Mouse (Mus musculus) thymus, postnatal 25 days (tissue): Measurements from ENCODE around the gene Fmnl3.

ENCODE experiments used
- DNase-seq: peaks from one replicate; pipeline ENCODE4 v3.0.0; 2022

Fmnl3 gene

GRCm38 (mm10) chr15:99370259-99370691 is at the start of gene Fmnl3:
Gene Fmnl3 (minus strand): TSS chr15:99370482.
- DNase-seq = peak; percentile 99

- DNase-seq = no peak
Observed at GRCm38 (mm10) chr15:99417692-99418271, 47.5 kb upstream of the Fmnl3 start.

- no peak for DNase-seq
Observed at GRCm38 (mm10) chr15:99416957-99417356, 46.7 kb upstream of the Fmnl3 start.

GRCm38 (mm10) chr15:99416348-99416882 is 46.1 kb upstream of the Fmnl3 start:
- DNase-seq = peak; percentile 84

- peak; percentile 61 for DNase-seq
Observed at GRCm38 (mm10) chr15:99415793-99416192, 45.5 kb upstream of the Fmnl3 start.

GRCm38 (mm10) chr15:99411747-99412146 is 41.5 kb upstream of the Fmnl3 start:
- DNase-seq = no peak

GRCm38 (mm10) chr15:99408845-99409244 is 38.6 kb upstream of the Fmnl3 start:
- DNase-seq = no peak

GRCm38 (mm10) chr15:99406986-99407570 is 36.8 kb upstream of the Fmnl3 start:
- no peak for DNase-seq

GRCm38 (mm10) chr15:99405150-99405549 is 34.9 kb upstream of the Fmnl3 start:
- no peak for DNase-seq

- DNase-seq = no peak
Observed at GRCm38 (mm10) chr15:99403159-99403889, 33.0 kb upstream of the Fmnl3 start.

GRCm38 (mm10) chr15:99400602-99401001 is 30.3 kb upstream of the Fmnl3 start:
- no peak for DNase-seq

- DNase-seq = no peak
Observed at GRCm38 (mm10) chr15:99399503-99400245, 29.4 kb upstream of the Fmnl3 start.

GRCm38 (mm10) chr15:99397622-99398021 is 27.3 kb upstream of the Fmnl3 start:
- no peak for DNase-seq

GRCm38 (mm10) chr15:99396875-99397274 is 26.6 kb upstream of the Fmnl3 start:
- no peak for DNase-seq

- no peak for DNase-seq
Observed at GRCm38 (mm10) chr15:99396462-99396861, 26.2 kb upstream of the Fmnl3 start.

- no peak for DNase-seq
Observed at GRCm38 (mm10) chr15:99393386-99394252, 23.3 kb upstream of the Fmnl3 start.

GRCm38 (mm10) chr15:99392486-99393385 is 22.5 kb upstream of the Fmnl3 start, which contains the start of gene Tmbim6:
Gene Tmbim6 (plus strand): TSS chr15:99392882.
- DNase-seq = peak; percentile 99

GRCm38 (mm10) chr15:99391975-99392374 is 21.7 kb upstream of the Fmnl3 start:
- no peak for DNase-seq

GRCm38 (mm10) chr15:99390472-99391401 is 20.5 kb upstream of the Fmnl3 start:
- no peak for DNase-seq

- DNase-seq = peak; percentile 29
Observed at GRCm38 (mm10) chr15:99387976-99388375, 17.7 kb upstream of the Fmnl3 start.
